Mouse (Mus musculus) ES-E14 (cell line): Measurements from ENCODE around the gene Nrxn3. TPM values are rescaled to one million over a fixed set of nuclear protein-coding genes. Genes with fewer than 3 reads are reported as not detected.

Source experiments
- DNase-seq: peaks from one replicate; pipeline ENCODE4 v3.0.0-alpha.2; 2013; ENCODE audit warnings: low read depth, low spot score
- H3K27ac ChIP-seq: 2 replicates; pipeline ENCODE4 v1.5.1; 2012; ENCODE audit warnings: low read depth, mild to moderate bottlenecking, low read length, moderate library complexity, mixed read lengths; ENCODE audit not compliant: poor library complexity, insufficient read depth, severe bottlenecking
- H3K36me3 ChIP-seq: 2 replicates; pipeline ENCODE4 v1.6.1; 2012; ENCODE audit warnings: mild to moderate bottlenecking, low read length, moderate library complexity, mixed read lengths; ENCODE audit not compliant: control insufficient read depth, poor library complexity, insufficient read depth, severe bottlenecking
- H3K4me1 ChIP-seq, 2 experiments: fragments of 150-350 bp in 1 of 2; sonication (generic) in 1 of 2; 2 replicates each; pipeline ENCODE4 v1.6.1; 2012; ENCODE audit warnings: low read length in 2 of 2, mild to moderate bottlenecking in 1 of 2, mixed read lengths in 1 of 2; ENCODE audit not compliant: control insufficient read depth in 2 of 2, insufficient read depth in 2 of 2, poor library complexity in 1 of 2
- H3K4me3 ChIP-seq, 2 experiments: fragments of 150-350 bp in 1 of 2; sonication (generic) in 1 of 2; 2 replicates each; pipeline ENCODE4 v1.5.1; 2012; ENCODE audit warnings: low read length in 2 of 2, low read depth in 1 of 2, mild to moderate bottlenecking in 1 of 2, mixed read lengths in 1 of 2; ENCODE audit not compliant: insufficient read depth in 1 of 2, poor library complexity in 1 of 2, severe bottlenecking in 1 of 2
- H3K9ac ChIP-seq: 2 replicates; pipeline ENCODE4 v1.6.1; 2012; ENCODE audit warnings: low read depth, mild to moderate bottlenecking, low read length, mixed read lengths; ENCODE audit not compliant: poor library complexity, insufficient read depth, severe bottlenecking
- H3K9me3 ChIP-seq: fragments of 150-350 bp; sonication (generic); 2 replicates; pipeline ENCODE4 v1.6.1; 2012; ENCODE audit warnings: low read depth, mild to moderate bottlenecking, low read length; ENCODE audit not compliant: control insufficient read depth, insufficient read depth
- CHD2 ChIP-seq: IDR thresholded peaks from 2 replicates; pipeline ENCODE4 v1.6.1; 2014; ENCODE audit warnings: mild to moderate bottlenecking, low read depth, low read length, inconsistent platforms
- HCFC1 ChIP-seq: IDR thresholded peaks from 2 replicates; pipeline ENCODE4 v1.6.1; 2012; ENCODE audit warnings: low read length, inconsistent platforms, borderline replicate concordance; ENCODE audit not compliant: insufficient read depth
- MAFK ChIP-seq: IDR thresholded peaks from 2 replicates; pipeline ENCODE4 v1.6.1; 2014; ENCODE audit warnings: mild to moderate bottlenecking, low read depth, low read length, inconsistent platforms; ENCODE audit not compliant: insufficient read depth
- ZC3H11A ChIP-seq: IDR thresholded peaks from 2 replicates; pipeline ENCODE4 v1.6.1; 2012; ENCODE audit warnings: low read depth, mild to moderate bottlenecking, inconsistent platforms, low read length, borderline replicate concordance
- ZNF384 ChIP-seq: IDR thresholded peaks from 2 replicates; pipeline ENCODE4 v1.6.1; 2012; ENCODE audit warnings: low read depth, low read length, inconsistent platforms
- in situ Hi-C, 2 experiments: fragments of 600-800 bp; cut with MboI; formaldehyde crosslinking; loops; one replicate each; pipeline ENCODE4 v1.15.1; 2025; ENCODE audit warnings: low sequenced_read_pairs in 2 of 2, inconsistent platforms in 1 of 2; ENCODE audit not compliant: unreplicated experiment in 2 of 2
- total RNA-seq: library from RNA; depleted of rRNA; stranded (reverse); fragments of 300-350 nt; gene quantifications from 2 replicates; pipeline ENCODE4 v1.2.3, GENCODE M21; 2012

The Nrxn3 gene
- total RNA-seq, 1 experiment = 0.13 TPM

GRCm38 (mm10) chr12:89818200-89818599, 1095.5 kb downstream of the Nrxn3 start:
- DNase-seq = no peak
- Histone ChIP-seq H3K4me3 (no peak overlapping the region), H3K9ac (no peak overlapping the region), H3K27ac (no peak overlapping the region), H3K4me1 (no peaks in the 10 kb centered on the region; a peak in 1 of 4 replicates), H3K36me3 (no peaks in the 10 kb centered on the region), H3K9me3 (no peaks in the 10 kb centered on the region)
- in situ Hi-C loops = no loop called here
- TF ChIP-seq HCFC1 (no peak), CHD2 (no peak), ZNF384 (no peak), ZC3H11A (no peak)

GRCm38 (mm10) chr12:89822141-89822540, 1099.5 kb downstream of the Nrxn3 start:
- no peaks in the 10 kb centered on the region for H3K36me3 ChIP-seq
- no peak overlapping the region for H3K9ac ChIP-seq
- no peak overlapping the region for H3K4me3 ChIP-seq
- in situ Hi-C loops = no loop called here
- DNase-seq = no peak
- TF ChIP-seq HCFC1 = no peak
- TF ChIP-seq CHD2 = no peak
- TF ChIP-seq ZNF384 = no peak
- TF ChIP-seq ZC3H11A = no peak
- TF ChIP-seq MAFK = no peak
- H3K27ac ChIP-seq = no peak overlapping the region
- no peaks in the 10 kb centered on the region for H3K9me3 ChIP-seq
- H3K4me1 ChIP-seq = no peaks in the 10 kb centered on the region

- Histone ChIP-seq H3K9me3 (no peaks in the 10 kb centered on the region), H3K36me3 (no peaks in the 10 kb centered on the region), H3K4me1 (no peaks in the 10 kb centered on the region), H3K4me3 (no peak overlapping the region), H3K9ac (no peak overlapping the region), H3K27ac (no peak overlapping the region)
- TF ChIP-seq ZNF384 = no peak
- no peak for TF ChIP-seq MAFK
- TF ChIP-seq ZC3H11A = no peak
- TF ChIP-seq HCFC1 = no peak
- no peak for TF ChIP-seq CHD2
- in situ Hi-C loops = no loop called here
- DNase-seq = no peak
These were observed 1107.3 kb downstream of the Nrxn3 start for GRCm38 (mm10) chr12:89829927-89830326.

GRCm38 (mm10) chr12:89830350-89830749, 1107.7 kb downstream of the Nrxn3 start:
- no peak for DNase-seq
- Histone ChIP-seq H3K27ac (no peak overlapping the region), H3K9ac (no peak overlapping the region), H3K9me3 (no peaks in the 10 kb centered on the region), H3K36me3 (no peaks in the 10 kb centered on the region), H3K4me3 (no peak overlapping the region), H3K4me1 (no peaks in the 10 kb centered on the region)
- in situ Hi-C loops = no loop called here
- TF ChIP-seq MAFK (no peak), CHD2 (no peak), HCFC1 (no peak), ZC3H11A (no peak), ZNF384 (no peak)

GRCm38 (mm10) chr12:89831300-89831699, 1108.6 kb downstream of the Nrxn3 start:
- H3K4me1 ChIP-seq = no peaks in the 10 kb centered on the region
- in situ Hi-C loops = no loop called here
- no peak for DNase-seq
- no peaks in the 10 kb centered on the region for H3K9me3 ChIP-seq
- no peaks in the 10 kb centered on the region for H3K36me3 ChIP-seq
- H3K4me3 ChIP-seq = no peak overlapping the region
- no peak overlapping the region for H3K27ac ChIP-seq
- TF ChIP-seq MAFK = no peak
- no peak for TF ChIP-seq ZC3H11A
- TF ChIP-seq ZNF384 = no peak
- TF ChIP-seq HCFC1 = no peak
- TF ChIP-seq CHD2 = no peak
- H3K9ac ChIP-seq = no peak overlapping the region
